Mouse (Mus musculus): ENCODE data around the gene Cyp26b1.
"Not testable (repeated sequence)": the region's sequence is repeated elsewhere in the genome, so short reads cannot be mapped to it uniquely, and the experiment has no call there.

Gene Cyp26b1

DNA sequence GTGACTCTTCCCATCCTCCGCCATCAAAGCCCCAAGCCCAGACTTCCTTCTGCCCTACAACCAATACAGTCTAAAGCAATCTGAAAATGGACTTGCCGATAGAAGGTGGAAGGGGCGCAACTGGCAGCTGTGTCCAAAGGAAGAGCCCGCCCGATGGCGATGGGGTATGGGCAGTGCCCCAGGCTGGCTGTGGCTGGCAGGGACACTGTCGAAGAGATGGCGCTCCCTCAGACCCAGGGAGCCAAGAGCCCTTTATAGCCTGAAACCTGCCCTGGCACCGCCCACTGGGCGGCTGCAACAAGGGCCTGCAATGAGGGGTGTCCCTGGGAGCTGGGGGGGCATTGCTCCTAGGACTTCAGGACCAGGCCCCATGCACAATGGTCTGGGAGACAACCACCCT, at the start of gene Cyp26b1:
Cyp26b1 (minus strand) TSS at position 216 of the 400 bp plus-strand sequence.
- no peak for DNase-seq (ENCODE audit: low read depth in 1 of 2, low spot score in 2 of 2)

GRCm38 (mm10) chr6:84641062-84641431, 47.3 kb upstream of the Cyp26b1 start:
- no peak for DNase-seq (ENCODE audit: low read depth in 1 of 2, low spot score in 2 of 2)

GRCm38 (mm10) chr6:84640324-84641061, 46.8 kb upstream of the Cyp26b1 start:
- DNase-seq (ENCODE audit: low read depth in 1 of 2, low spot score in 2 of 2): no peak

DNA sequence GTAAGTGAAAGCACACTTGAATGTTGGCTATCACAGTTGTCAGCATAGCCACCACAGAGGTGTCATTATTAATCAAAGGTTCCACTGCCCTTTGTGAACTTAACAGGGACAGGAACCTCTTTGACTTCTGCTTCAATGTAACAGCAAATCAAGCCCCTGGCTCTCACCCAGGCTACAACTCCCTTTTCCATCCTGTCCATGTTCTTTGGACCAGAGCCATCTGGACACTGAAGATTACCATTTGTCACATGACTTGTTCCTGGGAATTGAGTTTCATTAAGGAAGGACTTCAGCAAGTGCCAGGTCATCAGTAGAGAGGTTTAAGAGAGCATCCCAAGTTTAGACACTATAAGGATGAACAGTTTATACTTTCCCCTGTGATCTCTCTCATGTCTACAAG, 44.5 kb upstream of the Cyp26b1 start:
- no peak for DNase-seq (ENCODE audit: low read depth in 1 of 2, low spot score in 2 of 2)

DNA sequence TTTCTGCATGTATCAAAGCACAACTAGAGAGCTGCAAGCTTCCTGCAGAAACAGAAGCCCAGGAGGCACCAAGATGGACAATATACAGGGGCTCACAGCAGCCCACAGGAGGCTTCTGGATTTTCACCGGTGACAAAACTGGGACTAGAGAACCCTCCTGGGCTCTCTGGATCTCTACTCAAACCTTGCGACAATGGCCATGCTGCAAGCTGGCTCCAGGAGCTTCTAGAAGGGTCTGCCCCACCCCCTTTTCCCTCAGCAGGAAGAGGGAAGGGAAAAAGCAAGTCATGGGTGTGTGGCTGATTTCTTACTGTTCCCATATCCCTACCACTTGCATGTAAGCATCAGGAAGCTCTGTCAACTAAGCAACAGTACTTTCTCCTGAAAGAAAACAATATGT, 37.9 kb upstream of the Cyp26b1 start:
- no peak for DNase-seq (ENCODE audit: low read depth in 1 of 2, low spot score in 2 of 2)

DNA sequence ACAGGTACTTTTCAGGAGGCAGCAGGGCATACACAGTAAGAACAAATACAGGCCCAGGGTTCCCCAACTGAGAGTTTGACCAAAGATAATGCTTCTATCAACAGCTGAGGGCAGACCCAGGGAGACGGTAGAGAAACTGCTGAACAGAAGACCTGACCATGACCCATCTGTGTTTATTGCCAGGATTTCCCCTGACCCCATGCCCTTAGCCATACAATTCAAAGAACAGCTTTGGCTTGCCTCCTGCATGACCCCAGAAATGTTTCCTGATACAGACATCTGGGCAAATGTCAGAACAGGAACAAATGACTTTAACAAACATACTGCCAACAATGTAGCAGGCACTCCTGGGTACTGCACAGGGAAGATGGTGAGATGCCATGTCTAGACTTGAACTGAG, 36.6 kb upstream of the Cyp26b1 start:
- no peak for DNase-seq (ENCODE audit: low read depth in 1 of 2, low spot score in 2 of 2)

- no peak for DNase-seq (ENCODE audit: low read depth in 1 of 2, low spot score in 2 of 2)
Observed at GRCm38 (mm10) chr6:84628831-84629230, 35.1 kb upstream of the Cyp26b1 start.

GRCm38 (mm10) chr6:84626398-84626797, 32.7 kb upstream of the Cyp26b1 start:
- DNase-seq (ENCODE audit: low read depth in 1 of 2, low spot score in 2 of 2): no peak

- DNase-seq (ENCODE audit: low read depth in 1 of 2, low spot score in 2 of 2): no peak
Observed at GRCm38 (mm10) chr6:84619166-84619565, 25.5 kb upstream of the Cyp26b1 start.

DNA sequence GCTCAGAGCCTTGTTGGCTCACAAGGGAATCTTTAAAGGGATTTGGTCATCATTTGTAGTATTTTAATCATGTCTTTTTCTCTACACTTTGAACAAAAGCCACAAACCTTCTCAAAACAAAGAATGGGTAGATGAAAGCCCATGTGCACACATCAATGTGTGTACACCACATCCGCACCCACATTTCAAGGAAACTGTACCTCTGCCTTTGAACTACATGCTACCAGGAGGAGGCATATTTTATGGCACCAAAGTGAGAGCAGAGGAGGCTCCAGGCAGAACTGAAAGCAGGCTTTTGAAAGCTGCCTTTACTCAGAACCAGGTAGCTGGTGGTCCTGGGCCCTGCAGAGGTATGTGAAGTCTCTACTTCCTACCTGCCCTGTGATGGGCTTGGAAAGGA, 23.3 kb upstream of the Cyp26b1 start:
- no peak for DNase-seq (ENCODE audit: low read depth in 1 of 2, low spot score in 2 of 2)

DNA sequence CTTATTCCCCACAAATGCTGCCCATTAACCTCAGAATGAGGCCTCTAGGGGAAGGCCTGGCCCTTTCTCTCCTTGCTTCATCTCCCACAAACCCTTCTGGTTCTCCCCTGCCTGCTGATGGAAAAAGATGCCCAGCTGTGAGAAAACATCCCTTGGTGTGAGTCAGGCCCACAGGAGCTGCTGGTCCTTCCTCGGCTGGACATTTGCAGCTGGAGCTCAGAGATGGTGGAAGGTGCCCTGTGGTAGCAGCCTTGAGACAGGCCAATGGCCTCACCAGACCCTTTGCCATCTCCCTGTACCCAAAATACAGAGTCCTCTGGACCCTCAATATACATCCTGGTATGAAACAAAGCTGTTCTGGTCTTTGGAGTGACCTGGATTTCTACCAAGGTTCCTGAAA, 22.9 kb upstream of the Cyp26b1 start:
- DNase-seq (ENCODE audit: low read depth in 1 of 2, low spot score in 2 of 2): no peak

DNA sequence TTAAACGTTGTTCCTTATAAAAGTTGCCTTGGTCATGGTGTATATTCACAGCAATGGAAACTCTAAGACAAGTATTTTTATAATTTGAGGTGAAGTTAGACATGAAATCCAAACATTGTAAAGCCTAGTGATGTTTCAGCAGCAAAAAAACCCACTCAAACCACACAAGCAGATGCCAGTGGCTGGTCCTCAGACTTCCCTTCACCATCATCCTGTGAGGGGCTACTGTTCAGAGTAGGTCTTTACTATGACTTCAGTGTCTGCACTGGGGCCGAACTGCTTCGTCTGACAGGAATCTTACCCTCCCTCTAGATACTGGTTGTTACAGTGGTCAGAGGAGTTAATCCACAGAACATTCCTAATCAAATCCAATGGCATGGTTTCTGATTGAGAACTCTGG, 19.9 kb upstream of the Cyp26b1 start:
- DNase-seq (ENCODE audit: low read depth in 1 of 2, low spot score in 2 of 2): no peak

GRCm38 (mm10) chr6:84601136-84601889, 7.6 kb upstream of the Cyp26b1 start:
- DNase-seq (ENCODE audit: low read depth in 1 of 2, low spot score in 2 of 2): no peak

DNA sequence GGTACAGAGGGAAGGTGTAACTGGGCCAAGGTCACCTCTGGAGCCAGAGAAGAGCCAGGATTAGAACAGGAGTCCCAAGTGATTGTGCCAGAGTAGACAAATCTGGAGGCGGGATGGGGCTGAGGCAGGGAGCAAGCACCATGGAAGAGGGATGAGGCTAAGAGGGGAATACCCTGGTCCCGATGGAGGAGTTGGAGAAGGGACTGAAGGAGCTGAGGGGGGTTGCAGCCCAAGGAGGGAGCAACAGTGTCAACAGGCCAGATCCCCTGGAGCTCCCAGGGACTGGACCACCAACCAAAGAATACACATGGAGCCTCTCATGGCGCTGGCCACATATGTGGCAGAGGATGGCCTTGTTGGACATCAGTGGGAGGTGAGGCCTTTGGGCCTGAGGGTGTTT, 5.6 kb upstream of the Cyp26b1 start:
- DNase-seq (ENCODE audit: low read depth in 1 of 2, low spot score in 2 of 2): not testable (repeated sequence)

- no peak for DNase-seq (ENCODE audit: low read depth in 1 of 2, low spot score in 2 of 2)
Observed at GRCm38 (mm10) chr6:84598725-84599124, 5.0 kb upstream of the Cyp26b1 start.

DNA sequence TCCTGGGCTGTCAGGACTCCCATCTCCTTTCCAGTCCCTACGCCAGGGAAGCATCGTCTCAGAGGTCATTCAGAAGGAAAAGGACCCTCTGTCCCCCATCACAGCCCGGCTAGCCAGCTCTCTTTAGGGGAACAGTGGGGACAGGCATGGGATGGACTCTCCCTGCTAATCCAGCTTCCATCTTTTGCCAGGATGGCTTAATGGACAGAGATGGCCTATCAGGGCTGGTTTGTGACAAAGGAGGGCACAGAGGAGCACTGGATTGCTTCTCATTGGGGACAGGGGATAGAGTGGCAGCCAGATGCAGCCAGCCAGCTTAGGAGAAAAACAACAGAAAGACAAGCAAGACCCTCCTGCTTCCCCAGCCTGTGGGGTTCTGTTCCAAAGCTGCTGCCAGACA, 918 bp upstream of the Cyp26b1 start:
- no peak for DNase-seq (ENCODE audit: low read depth in 1 of 2, low spot score in 2 of 2)

GRCm38 (mm10) chr6:84590961-84591745, 2.6 kb downstream of the Cyp26b1 start:
- DNase-seq (ENCODE audit: low read depth in 1 of 2, low spot score in 2 of 2): no peak

DNA sequence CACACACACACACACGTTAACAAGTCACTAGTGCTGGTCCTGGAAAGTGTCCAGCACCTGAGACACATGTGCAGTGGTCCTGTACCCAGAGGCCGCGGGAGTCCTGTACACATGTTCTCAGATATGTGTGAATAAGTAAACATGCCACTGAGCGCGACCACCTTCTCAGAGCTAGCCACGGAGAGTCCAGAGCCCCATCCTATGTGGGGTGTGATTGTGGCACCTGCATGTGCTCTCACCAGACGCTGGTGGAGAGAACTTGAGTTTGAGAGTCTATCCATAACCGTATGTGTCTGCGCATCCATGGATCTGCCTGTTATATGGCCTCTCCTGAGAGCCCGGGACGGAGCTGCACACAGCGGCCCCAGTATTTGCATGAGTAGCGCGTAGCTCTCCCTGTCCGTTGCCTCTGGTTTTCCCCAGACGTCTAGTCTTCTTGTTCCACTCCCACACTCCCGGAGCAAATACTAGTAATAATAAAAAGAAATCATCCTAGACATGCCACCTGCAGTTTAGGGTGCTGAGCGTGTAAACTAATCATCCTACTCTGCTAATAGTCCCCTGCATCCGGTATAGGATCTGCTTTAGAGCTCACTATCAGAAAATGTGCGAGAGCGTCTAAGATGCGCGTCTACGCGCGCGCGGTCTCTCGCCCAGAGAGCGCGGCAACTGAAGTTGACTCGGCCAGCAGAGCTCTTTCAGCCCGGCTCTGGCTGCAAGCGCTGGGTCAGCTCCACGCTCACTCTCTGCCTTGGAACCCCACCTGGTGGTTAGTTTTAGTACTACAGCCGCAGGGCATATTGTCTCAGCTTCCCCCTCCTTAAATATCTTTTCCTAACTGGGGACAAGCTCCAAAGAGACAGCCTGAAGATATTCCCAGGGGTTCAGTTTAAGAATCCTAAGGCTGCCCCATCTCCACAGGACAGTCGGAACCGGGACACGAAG, 3.7 kb downstream of the Cyp26b1 start:
- DNase-seq (ENCODE audit: low read depth in 1 of 2, low spot score in 2 of 2): peak; percentile 29 to 48

DNA sequence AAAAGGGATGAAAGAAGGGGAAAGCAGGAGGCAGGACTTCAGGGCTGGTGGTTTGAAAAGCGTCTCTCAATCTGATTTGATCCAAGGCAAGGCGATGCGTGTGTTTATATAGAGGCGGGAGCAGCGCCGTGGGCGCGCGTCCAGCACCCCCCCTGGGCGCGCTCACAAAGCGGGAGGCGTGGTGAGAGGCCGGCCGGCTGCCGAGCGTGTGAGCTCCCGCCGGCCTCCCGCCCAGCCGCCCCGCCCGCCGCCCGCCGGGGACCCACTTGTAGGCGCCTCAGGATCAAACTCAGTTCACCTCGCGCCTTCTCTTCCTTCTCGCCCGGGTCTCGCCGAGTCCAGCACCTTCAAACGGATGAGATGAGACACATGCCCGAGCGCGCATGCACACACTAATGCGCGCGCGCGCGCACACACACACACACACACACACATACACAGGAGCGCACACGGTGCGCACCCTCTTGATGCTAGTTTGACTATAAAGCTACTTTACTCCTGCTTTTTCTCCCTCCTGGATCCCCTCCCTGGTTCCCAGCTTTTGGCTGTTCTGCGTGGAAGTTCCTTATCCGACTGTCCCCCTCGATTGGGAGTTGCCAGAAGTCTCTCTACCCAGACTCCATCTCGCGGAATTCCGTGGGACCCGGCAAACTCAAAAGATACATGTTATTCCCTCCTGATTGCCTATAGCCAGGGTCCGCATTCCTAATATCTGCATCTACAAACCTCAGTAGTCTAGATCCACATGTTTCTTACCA, 4.6 kb downstream of the Cyp26b1 start:
- DNase-seq (ENCODE audit: low read depth in 1 of 2, low spot score in 2 of 2): no peak

All from monocyte, adult 2 months (primary cell).